Mouse (Mus musculus): Measurements from ENCODE around the gene Tfcp2l1. TPM values are rescaled to one million over a fixed set of nuclear protein-coding genes. Genes with fewer than 3 reads are reported as not detected.

Tfcp2l1 gene
- total RNA-seq, 1 experiment from 2014 or later, result 0.84 TPM

GRCm38 (mm10) chr1:118711606-118712005 lies 83.9 kb downstream of the Tfcp2l1 start:
- peak; percentile 89 to 96 for ATAC-seq (replicated peaks in 1 of 2; ENCODE audit: insufficient read depth in 1 of 2, low FRiP score in 2 of 2, low TSS enrichment in 1 of 2, low read depth in 1 of 2, poor library complexity in 2 of 2, severe bottlenecking in 2 of 2)

GRCm38 (mm10) chr1:118716225-118716624 lies 88.5 kb downstream of the Tfcp2l1 start:
- no peak for ATAC-seq (replicated peaks in 1 of 2; ENCODE audit: insufficient read depth in 1 of 2, low FRiP score in 2 of 2, low TSS enrichment in 1 of 2, low read depth in 1 of 2, poor library complexity in 2 of 2, severe bottlenecking in 2 of 2)

GRCm38 (mm10) chr1:118718055-118718454 lies 90.3 kb downstream of the Tfcp2l1 start:
- ATAC-seq (replicated peaks in 1 of 2; ENCODE audit: insufficient read depth in 1 of 2, low FRiP score in 2 of 2, low TSS enrichment in 1 of 2, low read depth in 1 of 2, poor library complexity in 2 of 2, severe bottlenecking in 2 of 2), result no peak

GRCm38 (mm10) chr1:118719699-118720098 lies 92.0 kb downstream of the Tfcp2l1 start:
- peak; percentile 70 to 76 for ATAC-seq (replicated peaks in 1 of 2; ENCODE audit: insufficient read depth in 1 of 2, low FRiP score in 2 of 2, low TSS enrichment in 1 of 2, low read depth in 1 of 2, poor library complexity in 2 of 2, severe bottlenecking in 2 of 2)

GRCm38 (mm10) chr1:118720474-118721095 lies 92.8 kb downstream of the Tfcp2l1 start:
- ATAC-seq (replicated peaks in 1 of 2; ENCODE audit: insufficient read depth in 1 of 2, low FRiP score in 2 of 2, low TSS enrichment in 1 of 2, low read depth in 1 of 2, poor library complexity in 2 of 2, severe bottlenecking in 2 of 2), result peak; percentile 68 to 86

GRCm38 (mm10) chr1:118727075-118727474 lies 99.3 kb downstream of the Tfcp2l1 start:
- peak; percentile 94 to 95 for ATAC-seq (replicated peaks in 1 of 2; ENCODE audit: insufficient read depth in 1 of 2, low FRiP score in 2 of 2, low TSS enrichment in 1 of 2, low read depth in 1 of 2, poor library complexity in 2 of 2, severe bottlenecking in 2 of 2)

- ATAC-seq (replicated peaks in 1 of 2; ENCODE audit: insufficient read depth in 1 of 2, low FRiP score in 2 of 2, low TSS enrichment in 1 of 2, low read depth in 1 of 2, poor library complexity in 2 of 2, severe bottlenecking in 2 of 2), result no peak
These were observed 101.1 kb downstream of the Tfcp2l1 start for GRCm38 (mm10) chr1:118728796-118729195.

Other genes starting within 250 kb of the Tfcp2l1 start
- 56.7 and 66.0 TPM in 2 replicates for gene Clasp1, start 238.9 kb upstream of the Tfcp2l1 start, total RNA-seq (2017)

All from hematopoietic stem cell, adult 5-6 weeks (primary cell).